Mouse (Mus musculus): ENCODE data around the gene Gm20388.
A peak's percentile ranks its signal among the peaks of the same experiment; 100 is the strongest.
"Not testable (repeated sequence)": the region's sequence is repeated elsewhere in the genome, so short reads cannot be mapped to it uniquely, and the experiment has no call there.

The Gm20388 gene

DNA sequence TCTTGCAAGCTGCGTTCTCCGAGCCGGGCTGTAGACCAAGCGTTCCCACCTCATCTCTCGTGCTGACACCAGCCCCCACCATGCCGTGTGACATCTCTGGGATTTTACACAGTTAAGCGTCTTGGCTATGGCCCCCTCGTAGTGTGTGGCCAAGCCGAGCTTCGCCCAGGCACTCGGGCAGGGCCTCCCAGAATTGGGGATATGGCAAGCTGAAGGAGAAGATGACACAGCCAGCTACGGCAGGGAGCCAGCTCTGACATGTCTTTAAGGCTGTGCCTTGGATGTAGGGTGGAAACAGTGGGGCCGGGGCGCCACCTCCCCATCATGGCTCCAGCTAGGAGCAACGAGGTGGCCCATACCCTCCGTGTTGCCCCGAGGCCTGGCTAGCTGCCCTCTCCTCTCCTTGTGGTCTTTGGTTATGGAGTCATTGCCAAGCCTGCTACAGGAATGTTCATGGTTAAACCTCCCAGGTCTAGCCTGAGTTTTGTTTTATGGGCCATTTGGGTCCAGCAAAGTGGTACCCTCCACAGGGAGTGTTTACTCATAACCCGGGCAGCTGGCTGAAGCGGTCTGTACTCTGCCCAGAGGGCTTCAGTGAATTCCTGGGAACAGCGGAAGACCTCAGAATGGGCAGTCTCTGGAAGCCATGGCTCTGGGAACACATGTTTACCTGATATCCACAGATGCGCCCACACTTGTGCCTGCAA, 406.6 kb downstream of the Gm20388 start:
- no peak for DNase-seq (ENCODE audit: low spot score)

DNA sequence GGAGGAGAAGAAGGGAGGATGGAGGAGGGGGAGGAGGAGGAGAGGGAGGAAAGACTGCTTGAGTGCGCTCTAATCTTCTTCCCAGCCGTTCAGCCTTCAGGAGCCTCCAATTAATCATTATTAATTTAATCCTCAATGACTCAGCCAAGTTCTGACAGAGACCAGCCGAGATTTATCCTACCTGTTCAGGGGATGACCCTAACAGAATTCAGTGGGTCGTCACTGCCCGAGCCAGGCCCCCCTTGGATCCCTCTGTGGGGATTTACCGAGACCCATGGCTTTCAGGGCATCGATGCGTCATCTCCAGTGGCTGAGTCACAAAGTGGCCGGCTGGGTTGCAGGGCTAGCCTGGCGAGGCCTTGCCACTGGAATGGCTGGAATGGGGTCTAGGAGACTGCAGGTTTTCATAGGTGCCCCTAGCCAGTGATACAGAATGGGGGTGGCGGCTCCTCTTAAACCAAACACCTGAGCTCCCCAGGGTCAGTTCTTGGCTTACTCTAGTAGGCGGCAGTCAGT, 407.9 kb downstream of the Gm20388 start:
- no peak for DNase-seq (ENCODE audit: low spot score)

DNA sequence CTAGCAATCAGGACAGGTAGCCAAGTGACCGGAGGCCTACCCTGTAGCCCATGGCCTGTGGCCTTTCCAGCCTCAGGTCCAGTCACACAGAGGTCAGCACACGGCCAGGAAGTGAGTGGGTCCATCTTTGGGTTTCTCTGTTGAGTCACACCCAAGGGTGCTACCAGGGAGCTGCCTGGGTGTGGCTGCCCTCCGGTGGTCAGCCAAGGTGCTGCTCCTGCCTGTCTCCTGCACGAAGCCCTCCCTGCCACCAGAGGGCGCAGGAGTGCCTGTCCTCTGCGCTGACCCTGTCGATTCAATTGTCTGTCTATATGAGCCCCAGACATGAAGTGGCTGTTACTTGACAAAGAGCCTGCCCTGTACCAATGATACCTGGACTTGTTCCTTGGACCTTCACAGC, 408.8 kb downstream of the Gm20388 start:
- DNase-seq (ENCODE audit: low spot score): peak; percentile 71

DNA sequence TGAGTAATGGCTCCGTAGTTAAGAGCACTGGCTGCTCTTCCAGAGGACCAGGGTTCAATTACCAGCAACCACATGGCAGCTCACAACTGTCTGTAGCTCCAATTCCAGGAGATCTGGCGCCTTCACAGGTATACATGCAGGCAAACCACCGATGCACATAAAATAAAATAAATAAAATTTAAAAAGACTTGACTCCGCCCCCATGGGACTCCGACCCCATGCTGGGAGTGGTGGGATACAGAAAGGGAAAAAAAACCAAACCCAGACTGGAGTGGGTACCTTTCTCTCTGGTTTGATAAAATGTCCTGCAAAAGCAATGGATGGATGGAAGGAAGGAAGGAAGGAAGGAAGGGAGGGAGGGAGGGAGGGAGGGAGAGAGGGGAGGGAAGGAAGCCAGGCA, 409.5 kb downstream of the Gm20388 start:
- DNase-seq (ENCODE audit: low spot score): no peak

DNA sequence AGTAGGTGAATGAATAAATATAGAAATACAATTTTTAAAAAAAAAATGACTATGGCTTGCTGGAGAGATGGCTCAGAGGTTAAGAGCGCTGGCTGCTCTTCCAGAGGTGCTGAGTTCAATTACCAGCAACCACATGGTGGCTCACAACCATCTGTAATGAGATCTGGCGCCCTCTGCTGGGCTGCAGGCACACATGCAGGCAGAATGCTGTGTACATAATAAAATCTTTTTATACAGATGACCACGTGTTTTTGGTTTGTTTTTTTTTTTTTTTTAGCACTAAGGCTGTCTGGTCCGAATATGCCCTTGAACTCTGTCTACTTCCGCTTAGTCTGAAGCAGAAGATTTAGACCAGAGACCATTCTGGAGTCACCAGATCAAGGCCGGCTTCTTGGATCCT, 411.1 kb downstream of the Gm20388 start:
- DNase-seq (ENCODE audit: low spot score): no peak

DNA sequence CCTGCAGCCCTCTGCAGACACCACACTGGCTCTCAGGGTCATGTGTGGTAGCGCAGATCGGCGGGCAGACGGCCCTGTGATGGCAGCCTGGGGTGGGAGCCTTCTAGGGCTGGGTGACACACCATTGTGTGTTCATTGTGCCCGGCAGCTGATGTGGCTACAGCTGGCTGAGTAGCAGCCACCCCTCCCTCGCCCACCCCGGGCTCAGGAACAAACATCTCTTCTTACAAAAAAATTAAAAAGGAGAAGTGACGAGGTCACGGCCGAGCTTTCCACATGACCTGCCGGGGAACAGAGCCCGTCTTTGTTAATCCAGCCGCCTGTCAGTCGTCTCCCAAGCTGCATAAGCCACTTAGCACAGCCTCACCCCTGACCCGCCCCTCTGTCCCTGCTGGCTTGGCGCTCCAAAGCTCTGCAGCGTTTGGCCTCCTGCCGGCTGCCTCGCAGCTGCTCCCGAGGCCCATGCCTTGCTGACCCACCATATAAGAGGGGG, 412.4 kb downstream of the Gm20388 start:
- no peak for DNase-seq (ENCODE audit: low spot score)

DNA sequence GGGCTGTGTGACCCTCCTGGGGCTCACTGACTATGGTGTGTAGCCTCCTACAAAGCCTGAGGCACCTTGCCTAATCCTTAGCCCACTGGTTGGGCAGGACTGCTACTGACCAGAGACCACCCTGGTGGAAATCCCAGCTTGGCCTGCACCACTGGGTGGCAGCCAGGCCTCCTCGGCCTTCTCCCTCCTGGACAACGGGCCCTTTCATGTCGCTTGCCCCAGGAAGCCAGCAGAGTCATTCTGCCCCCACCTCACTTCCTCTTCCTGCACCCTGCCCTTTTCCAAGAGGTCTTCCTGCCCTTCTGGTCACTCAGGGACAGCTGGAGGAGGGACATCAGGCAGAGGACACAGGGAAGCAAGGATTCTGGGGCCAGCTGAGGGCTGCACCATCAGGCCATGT, 413.9 kb downstream of the Gm20388 start:
- no peak for DNase-seq (ENCODE audit: low spot score)

DNA sequence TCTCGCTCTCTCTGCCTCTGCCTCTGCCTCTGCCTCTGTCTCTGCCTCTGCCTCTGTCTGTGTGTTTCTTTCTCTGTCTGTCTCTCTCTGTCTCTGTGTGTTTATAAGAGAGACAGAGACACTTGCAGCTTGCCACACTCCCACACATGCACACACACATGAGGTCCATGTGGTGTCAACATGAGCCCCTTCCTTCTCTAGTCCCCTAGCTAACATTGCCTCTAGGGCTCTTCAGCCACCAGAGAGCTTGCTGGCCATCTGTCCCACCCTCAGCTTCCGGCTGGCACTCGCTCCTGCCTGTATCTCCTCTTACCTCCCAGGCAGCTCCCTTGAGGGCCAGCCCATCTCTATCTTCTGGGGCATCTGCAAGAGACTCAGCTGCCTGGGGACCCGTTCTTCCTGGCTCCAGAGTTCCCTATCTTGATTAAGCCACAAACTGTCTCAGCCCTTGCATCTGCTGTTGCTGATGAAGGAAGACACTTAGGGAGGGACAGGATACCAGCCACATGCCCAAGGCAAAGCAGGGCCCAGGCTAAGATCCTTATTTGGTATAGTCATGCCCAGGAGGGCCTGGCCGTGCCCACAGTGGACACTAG, 414.6 kb downstream of the Gm20388 start:
- no peak for DNase-seq (ENCODE audit: low spot score)

DNA sequence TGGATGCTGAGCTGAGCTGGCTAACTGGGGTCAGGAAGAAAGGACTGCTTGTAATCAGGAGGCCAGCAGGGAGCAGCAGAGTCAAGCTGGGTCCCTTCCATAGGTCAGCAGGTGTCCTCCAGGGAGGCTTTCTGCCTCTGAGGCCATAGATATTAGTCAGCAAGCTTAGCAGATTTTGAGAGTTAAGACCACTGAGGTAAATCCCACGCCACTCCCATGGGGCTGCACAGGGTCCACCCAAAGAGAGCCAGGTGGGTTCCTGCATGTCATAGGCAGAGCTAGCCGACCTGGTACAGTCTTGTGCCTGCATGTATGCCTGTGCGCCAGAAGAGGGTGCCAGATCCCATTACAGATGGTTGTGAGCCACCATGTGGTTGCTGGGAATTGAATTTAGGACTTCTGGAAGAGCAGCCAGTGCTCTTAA, 416.5 kb downstream of the Gm20388 start:
- DNase-seq (ENCODE audit: low spot score): no peak

DNA sequence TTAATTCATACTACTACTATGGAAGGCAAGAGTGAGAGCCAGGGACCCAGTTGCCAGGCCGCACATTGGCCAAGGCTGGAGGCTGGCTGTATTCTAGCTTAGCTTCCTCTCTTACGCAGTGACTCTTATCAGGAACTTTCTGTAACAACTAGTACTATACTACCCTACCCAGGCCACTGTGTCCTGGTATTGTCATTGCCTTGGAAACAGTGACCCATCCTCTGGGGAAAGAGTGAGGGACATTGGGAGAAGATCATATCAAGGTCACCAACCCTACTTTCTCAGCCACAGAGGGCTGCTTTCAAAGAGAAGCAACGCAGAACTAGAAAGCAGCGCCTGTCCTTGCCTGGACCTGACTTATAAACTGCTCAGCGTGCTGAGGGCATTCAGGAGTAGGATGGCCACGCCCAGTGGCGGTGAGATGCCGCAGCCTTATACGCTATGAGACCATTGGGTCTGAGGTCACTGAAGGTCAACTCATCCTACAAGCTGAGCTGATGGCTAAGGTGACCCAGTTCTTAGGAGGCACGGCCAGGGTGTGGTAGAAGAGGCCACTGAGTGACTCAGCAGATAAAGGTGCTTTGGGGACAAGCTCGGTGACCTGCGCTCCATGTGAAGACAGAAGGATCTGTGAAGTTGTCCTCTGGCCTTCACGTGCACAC, 417.9 kb downstream of the Gm20388 start:
- no peak for DNase-seq (ENCODE audit: low spot score)

DNA sequence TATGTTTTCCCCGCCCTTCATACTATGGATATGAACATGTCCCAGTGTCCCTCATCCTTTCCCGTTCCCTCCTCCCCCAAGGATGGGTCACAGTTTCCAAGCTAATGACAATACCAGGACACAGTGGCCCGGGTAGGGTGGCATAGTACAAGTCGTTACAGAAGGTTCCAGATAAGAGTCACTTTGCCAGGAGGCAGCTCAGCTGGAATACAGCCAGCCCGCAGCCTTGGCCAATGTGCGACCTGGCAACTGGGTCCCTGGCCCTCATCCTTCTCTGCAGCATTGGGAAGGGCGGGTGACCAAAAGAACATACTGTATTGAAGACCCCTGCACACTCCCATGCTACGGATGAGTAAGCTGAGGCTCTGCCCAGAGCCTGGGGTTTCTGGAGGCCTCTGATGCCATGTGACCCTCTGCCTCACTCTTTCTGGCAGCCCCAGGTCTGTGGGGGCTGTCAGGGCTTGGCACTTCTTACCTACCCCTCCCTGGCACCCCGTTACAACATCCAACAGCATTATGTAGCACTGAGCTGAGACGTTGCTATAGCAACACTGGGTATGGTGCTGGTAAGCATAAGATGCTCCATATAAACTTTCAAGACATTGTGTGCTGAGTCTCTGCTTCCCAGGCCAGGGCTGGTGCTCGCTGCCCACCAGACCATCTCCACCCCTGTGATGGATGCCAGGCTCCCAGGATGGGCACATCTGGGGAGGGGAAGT, 418.5 kb downstream of the Gm20388 start:
- no peak for DNase-seq (ENCODE audit: low spot score)

DNA sequence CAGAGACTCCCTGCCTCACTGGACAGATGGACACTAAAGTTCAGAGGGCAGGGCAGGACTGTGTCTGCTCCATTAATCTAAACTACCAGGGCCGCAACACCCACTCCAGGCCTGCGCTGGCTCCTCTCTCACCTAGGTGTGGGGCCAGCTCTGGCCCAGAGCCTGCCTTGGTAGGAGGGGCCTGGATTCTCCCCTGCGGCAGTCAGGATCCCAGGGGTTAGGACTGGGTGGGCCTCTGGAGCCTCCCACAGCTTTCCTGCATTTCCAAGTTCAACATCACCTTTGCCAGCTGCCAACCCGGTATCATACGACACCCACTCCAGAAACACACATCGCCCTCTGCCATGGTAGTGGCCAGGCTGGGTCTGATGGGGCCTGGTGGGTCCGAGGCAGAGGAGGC, 420.4 kb downstream of the Gm20388 start:
- DNase-seq (ENCODE audit: low spot score): no peak

DNA sequence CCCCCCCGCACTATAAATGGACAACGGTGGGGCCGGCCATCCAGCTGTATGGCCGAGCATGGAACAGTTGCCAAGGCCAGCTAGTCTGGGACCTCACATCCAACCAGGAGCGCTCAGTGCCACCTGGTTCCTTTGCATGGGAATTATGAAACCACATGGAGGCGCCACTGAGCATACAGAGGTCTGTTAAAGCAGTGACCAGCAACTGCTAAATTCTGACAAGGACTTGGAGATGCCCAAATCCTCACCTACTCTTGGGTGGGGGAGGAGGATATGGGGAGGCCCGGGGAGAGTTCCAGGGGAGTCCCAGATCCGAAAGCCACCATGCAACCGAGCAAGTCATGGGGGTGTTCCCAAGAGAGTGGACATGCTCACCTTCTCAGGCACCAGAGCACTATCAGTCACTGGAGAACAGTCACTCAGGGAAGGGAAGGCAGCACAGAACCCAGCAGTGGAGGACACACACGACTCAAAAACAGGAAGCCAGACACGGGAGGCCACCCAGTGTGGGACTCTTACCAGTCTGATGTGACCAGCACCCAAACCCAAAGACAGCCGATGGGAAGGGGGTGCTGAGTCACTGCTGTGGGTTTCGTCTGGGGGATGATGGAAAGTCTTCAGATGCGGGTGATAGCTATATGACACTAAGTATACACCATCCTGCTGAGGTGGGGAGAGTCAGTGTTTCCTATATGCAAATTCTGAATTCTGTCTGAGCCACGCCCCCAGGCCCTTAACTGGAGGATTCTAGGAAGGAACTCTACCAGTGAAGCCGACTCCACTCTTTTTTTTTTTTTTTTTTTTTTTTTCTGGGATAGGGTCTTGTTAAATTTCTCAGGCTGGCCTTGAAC, 422.0 kb downstream of the Gm20388 start:
- DNase-seq (ENCODE audit: low spot score): no peak

DNA sequence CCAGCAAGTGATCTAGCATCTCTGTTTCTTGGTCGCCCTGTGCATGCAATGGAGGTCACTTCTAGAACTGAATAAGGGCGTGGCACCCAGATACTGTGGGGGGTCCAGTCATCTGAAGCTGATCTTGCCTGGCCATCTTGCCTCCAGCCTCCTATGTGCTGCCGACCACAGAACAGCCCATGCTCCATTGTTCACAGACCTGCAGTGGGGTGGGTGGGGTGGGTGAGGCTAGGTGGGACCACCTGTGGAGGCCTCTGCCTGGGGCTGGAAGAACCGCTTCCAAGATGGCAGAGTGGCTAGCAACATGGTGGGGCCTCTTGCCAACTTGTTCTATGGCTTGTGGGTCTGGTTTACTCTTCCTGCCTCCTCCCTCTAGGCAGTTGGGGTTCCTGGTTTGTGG, 423.0 kb downstream of the Gm20388 start:
- no peak for DNase-seq (ENCODE audit: low spot score)

DNA sequence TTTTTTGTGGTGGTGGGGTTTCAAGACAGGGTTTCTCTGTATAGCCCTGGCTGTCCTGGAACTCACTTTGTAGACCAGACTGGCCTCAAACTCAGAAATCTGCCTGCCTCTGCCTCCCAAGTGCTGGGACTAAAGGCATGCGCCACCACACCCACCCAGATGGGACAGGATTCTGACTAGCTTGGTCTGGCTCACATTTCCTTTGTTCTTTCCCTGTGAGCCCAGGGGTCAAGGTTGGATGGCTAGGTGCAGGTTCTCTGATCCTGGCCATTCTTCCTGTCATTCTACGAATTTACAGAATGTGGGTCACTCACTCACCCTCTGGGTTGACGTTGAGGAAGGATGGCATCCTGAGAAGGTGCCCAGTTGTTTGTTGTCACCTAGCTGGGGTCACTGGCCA, 423.6 kb downstream of the Gm20388 start:
- DNase-seq (ENCODE audit: low spot score): not testable (repeated sequence)

DNA sequence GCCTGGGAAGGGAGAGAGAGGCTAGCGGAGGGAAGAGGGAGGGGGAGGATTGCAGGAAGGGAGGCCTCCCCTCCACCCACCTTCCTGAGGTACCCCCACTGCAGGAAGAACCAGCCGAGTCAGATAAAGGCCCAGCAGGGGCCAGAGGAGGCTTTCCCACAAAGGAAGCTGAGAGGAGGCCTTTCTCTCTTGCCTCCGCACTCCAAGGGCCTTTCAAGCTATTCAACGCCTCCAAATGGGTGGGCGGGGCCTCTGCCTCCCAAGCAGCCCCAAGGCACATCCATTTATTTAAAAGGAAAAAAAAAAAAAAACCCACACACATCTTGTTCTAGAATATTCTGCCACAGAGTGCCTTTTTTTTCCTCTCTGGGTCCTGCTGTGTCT, 424.2 kb downstream of the Gm20388 start:
- no peak for DNase-seq (ENCODE audit: low spot score)

DNA sequence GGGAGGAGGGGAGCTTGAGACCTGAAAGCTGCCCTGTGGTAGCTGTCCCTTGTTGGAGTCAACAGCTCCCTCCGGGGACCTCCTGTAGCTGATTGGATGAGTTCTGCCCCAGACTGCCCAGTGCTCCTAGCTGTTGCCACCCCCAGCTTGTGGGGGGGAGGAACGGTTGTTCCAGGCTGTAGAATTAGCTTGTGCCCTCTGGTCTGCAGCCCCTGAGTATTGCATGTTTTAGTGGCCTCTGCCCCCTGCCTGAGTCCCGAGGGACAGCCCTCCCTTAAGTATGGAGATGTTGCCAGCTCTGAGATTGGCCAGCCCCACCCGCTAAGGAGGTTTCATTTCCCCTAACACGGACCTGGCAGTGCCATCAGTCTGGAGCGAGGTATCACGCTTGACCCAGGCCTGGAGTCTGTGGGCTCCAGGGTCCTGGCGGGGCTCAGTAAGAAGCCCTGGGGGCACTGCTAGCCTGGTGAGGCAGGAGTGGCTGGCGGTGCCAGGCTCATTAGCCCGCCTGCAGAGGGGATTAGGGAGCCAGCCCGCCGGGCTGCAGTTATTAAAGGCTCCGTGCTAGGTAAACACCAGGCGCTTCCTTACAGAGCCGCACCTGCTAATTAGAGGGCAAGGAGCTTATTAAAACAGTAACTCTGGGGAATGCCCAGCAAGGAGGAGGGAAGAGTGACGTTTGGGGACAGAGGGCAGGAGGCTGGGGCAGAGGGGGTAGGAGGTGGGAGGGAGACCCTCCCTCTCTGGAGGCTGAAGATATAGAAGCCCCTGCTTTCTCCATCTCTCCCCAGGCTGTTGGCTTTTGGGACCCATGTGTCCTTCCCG, 424.8 kb downstream of the Gm20388 start:
- no peak for DNase-seq (ENCODE audit: low spot score)

DNA sequence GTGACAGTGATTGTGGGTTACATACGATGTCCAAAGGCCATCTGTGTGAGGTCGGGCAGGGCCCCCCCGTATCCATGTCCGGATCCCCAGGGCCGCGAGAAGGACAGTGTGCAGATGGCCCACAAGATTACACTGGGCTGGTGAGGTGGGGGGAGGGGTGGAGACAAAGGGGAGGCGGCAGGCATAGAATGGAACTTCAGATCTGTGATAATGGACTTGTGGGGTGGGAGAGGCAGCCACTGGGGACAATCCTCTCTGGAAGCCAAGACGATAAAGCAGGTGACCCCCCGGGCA, 425.4 kb downstream of the Gm20388 start:
- no peak for DNase-seq (ENCODE audit: low spot score)

DNA sequence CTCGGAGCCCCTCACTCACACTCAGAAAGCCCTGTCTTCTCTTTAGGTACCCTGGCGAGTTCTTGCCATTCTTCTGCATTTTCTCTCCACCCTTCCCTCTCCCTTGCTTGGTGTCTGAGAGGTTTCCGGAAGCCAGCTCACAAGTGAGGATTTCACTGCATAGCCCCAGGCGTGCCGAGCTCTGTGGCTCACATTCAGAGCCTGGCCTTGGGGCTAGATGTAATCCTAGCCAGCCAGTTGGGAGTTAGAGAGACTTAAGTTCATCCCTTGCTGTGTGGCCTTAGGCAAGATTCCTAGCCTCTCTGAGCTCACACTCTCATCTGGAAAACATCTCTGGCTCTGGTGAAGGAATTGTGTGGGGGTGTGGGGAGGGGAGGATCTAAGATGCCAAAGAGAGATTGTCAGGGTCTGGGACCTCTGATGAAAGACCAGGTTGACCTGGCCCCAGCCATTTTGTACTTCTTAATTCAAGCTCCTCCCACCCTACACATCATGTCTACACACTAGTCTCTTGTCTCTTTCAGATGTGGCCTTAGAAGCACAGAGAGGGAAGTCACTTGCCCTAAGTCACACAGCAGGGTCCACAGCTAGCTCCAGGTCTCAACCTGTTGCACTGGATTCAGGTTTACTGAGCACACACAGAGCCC, 426.4 kb downstream of the Gm20388 start:
- DNase-seq (ENCODE audit: low spot score): no peak

DNA sequence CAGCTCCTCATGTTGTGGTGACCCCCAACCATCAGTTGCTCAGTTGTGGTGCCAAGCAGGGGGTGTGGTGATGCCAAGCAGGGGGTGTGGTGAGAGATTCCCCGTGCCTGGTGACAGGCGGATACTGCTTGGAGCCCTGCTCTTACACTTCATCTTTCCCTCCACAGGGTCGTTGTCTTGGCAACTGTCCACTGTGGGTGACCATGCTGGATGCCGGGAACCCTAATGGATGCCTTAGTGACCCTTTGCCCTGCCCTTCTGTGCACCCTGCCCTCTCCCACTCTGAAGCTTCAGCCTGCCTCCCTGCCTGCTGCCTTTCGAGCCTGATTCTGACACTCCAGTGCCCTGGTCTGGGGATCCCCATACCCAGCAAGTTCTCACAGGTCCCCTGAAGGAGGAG, 427.0 kb downstream of the Gm20388 start:
- no peak for DNase-seq (ENCODE audit: low spot score)

All from urinary bladder, postnatal 25 days (tissue).